Mouse (Mus musculus): ENCODE data around the gene Xrra1. TPM values are rescaled to one million over a fixed set of nuclear protein-coding genes. Genes with fewer than 3 reads are reported as not detected.
"Not testable (repeated sequence)": the region's sequence is repeated elsewhere in the genome, so short reads cannot be mapped to it uniquely, and the experiment has no call there.

Xrra1 gene
- total RNA-seq, 2 experiments from 2014 or later, result 0.87 to 1.2 TPM

GRCm38 (mm10) chr7:99893967-99894366 is 35.1 kb downstream of the Xrra1 start:
- no peak for DNase-seq (ENCODE audit: low spot score in 2 of 2)

- no peak for DNase-seq (ENCODE audit: low spot score in 2 of 2)
Measured at GRCm38 (mm10) chr7:99894478-99894877, 35.6 kb downstream of the Xrra1 start.

- no peak for DNase-seq (ENCODE audit: low spot score in 2 of 2)
Measured at GRCm38 (mm10) chr7:99896905-99897304, 38.0 kb downstream of the Xrra1 start.

DNA sequence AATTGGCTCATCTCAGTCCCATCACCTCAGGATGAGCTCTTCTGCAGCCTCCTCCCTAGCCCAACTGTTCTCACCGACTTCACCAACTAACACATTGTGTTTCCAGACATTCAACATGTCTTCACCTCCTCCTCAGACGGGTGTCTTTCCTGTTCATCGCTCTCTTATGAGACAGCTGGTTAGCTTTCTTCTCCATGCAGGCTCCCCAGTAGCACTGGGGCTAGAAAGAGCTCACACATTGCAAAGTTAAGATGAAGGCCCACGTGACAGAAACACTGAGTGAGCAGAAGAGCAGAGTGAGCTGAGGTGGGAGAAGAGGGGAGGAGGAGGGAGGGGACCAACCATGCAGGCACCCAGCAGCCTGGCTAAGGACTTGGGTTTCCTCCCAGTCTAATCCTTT is 43.3 kb downstream of the Xrra1 start:
- peak; percentile 29 to 45 for DNase-seq (ENCODE audit: low spot score in 2 of 2)

GRCm38 (mm10) chr7:99902918-99903665 is 44.2 kb downstream of the Xrra1 start:
- no peak for DNase-seq (ENCODE audit: low spot score in 2 of 2)

GRCm38 (mm10) chr7:99904421-99905005 is 45.6 kb downstream of the Xrra1 start:
- no peak for DNase-seq (ENCODE audit: low spot score in 2 of 2)

DNA sequence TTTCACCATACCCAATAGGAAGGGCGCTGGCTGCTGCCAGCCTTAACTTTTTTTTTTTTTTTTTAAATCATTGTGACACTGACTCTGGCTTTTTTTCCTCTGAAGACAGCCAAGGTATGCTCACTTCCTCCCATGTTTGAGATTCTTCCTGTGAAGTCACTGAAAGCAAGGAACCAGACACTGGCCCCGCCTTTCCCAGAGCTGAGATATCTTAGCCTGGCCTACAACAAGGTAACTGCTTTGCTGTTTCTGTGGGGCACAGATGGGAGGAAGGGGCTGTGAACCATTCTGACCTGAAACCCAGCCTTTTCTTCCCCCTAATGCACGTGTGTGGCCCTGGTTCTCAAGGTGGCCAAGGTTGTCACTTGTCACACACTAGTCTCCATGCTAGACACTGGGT is 47.4 kb downstream of the Xrra1 start:
- no peak for DNase-seq (ENCODE audit: low spot score in 2 of 2)

DNA sequence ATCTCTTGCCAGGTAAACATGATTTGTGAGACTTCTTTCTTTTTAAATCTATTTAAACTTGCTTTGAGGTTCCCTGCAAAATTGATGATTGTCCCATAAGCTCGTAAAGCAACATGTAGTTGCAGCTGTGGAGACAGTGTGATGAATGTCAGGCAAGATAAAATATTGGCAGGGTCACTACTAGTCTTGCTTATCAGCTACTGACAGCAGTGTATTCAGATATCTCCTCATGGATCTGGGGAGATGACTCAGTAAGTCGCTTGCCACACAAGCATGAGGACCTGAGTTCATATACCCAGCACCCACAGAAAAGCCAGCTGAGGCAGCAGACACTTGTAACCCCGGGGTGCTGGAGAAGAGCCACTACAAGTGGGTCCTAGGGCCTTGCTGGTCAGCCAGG is 48.5 kb downstream of the Xrra1 start:
- no peak for DNase-seq (ENCODE audit: low spot score in 2 of 2)

- no peak for DNase-seq (ENCODE audit: low spot score in 2 of 2)
Measured at GRCm38 (mm10) chr7:99911038-99911437, 52.1 kb downstream of the Xrra1 start.

- DNase-seq (ENCODE audit: low spot score in 2 of 2), result no peak
Measured at GRCm38 (mm10) chr7:99914316-99914715, 55.4 kb downstream of the Xrra1 start.

DNA sequence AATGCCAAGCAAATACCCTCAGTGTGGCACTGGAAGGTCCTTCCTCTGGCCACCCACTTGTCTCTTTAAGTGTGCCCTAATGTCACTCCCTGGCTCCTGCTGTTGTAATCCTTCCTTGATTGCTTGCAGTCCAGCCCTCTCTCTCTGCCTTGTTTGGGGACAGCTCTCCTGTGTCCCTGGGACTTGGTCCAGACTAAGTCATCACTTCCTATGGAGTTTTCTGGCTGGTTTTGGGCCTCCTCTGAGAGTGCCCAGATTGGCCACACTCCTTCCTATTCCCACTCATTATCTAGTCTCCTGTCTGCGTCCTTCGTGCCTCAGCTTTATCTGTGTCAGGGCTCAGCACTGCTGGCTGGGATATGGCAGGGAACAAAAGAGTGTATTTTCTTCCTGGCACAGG is 56.6 kb downstream of the Xrra1 start:
- DNase-seq (ENCODE audit: low spot score in 2 of 2), result no peak

DNA sequence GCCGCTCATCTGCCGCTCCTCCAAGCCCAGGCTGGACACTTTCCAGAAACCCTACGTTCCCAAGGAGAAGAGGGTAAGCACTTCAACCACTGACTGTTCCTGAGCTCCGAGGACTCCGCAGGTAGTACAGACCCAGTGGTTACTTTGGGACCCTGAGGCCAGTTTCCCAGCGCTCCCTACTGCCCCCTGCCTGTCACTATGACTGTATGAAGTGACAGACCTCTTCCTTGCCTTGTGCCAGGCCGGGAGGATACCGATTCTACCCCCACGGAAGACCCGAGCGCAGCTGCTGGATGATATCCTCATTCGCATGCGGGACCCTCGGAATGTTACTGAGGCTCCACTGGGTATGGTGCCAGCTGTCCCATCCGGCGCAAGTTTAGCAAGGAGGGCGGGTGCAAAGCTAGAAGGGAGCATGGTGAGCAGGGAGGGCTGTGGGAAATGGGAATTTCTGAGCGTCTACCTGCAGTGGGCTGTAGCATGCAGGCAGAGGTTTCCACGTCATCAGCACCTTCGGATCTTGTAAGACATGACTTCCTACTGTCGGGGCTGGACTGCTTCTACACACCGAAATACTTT is 57.9 kb downstream of the Xrra1 start:
- DNase-seq (ENCODE audit: low spot score in 2 of 2), result peak in 1 of 2 experiments; percentile 58

- peak; percentile 41 to 66 for DNase-seq (ENCODE audit: low spot score in 2 of 2)
Measured at GRCm38 (mm10) chr7:99917320-99917844, 58.5 kb downstream of the Xrra1 start.

DNA sequence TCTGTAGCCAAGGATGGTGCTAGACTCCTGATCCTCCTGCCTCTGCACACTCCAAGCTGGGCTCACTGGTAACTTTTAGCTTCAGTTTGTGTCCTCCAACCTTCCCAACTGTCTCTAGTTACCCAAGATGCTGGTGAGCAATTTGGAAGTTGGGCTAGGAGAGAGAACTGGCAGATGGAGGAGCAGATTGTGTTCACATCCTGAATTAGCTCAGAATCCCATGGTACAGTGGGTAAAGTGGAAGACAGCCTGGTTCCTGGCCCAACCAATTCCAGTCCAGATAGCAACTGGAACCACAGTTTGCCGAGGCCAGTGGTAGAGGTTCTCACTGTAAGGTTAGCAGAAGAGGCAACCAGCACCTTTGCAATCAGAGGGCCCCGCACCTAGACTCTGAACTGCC is 60.2 kb downstream of the Xrra1 start:
- peak; percentile 34 to 55 for DNase-seq (ENCODE audit: low spot score in 2 of 2)

DNA sequence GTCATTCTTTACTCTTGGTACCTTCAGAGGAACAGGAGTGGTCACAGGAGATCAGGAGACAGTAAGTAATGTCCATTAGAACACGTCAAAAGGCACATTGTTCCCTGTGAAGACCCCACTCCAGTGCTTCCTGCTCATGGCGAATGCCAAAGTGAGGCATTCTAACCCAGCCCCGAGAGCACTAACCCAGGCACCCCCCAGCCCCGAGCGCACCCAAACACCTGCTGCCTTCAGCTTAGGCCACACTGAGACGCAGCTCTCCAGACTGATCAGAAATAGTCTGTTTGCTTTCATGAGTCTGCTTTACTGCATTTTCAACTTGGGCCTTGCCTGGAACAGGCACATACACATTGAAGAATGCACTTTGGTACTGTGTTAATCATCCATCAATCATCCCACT is 61.1 kb downstream of the Xrra1 start:
- DNase-seq (ENCODE audit: low spot score in 2 of 2), result no peak

DNA sequence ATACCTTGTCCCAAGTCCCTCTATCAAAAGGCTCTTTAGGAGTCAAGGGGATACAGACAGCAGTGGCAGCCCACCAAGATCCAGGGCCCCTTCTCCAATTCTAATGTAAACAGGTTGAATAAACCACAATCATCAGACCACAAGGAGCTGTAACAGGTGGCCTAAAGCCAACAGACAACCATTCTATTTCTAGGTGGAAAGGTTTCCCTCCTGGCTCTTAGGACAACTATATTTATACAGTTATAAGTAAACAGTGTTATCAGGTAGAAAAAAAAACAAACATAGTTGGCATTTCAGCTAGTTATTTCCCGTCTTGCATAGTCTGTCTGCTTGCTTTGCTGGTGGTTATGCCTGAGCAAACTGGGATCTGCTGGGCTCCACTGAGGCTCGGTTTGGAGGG is 61.5 kb downstream of the Xrra1 start:
- no peak for DNase-seq (ENCODE audit: low spot score in 2 of 2)

DNA sequence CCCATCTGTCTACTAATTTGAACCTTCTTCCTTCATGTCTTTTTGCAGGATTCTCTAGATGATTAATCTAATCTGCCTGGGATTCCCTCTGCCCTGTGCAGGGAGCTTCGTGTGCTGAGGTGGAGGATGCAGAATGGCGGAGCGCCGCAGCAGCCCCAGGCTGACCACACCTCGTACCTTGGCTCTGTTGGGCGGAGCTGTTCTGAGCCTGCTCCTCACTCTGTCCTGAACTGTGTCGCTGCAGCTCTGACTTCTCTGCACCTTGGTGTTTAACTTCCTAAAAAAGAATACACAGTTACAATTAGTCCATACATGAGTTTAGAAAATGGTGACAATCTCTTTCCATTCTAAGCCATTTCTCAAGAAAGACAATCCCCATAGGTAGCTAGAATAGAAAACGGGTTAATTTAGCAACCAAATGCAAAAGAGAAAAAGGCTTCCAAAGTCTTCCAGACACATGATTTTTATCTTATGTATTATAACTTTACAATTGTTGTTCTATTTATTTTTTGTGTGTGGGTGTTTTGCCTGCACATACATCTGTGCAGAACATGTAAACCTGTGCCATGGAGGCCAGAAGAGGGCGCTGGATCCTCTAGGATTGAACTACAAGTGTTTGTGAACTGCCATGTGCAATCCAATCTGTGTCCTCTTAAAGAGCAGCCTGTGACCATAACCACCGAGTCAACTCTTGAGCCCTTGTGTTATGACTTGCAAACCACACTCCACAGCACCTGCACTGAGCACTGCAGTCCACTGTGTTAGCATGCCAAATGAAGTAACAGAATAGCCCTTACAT is 68.2 kb downstream of the Xrra1 start:
- peak; percentile 81 to 89 for DNase-seq (ENCODE audit: low spot score in 2 of 2)

GRCm38 (mm10) chr7:99935758-99936157 is 76.8 kb downstream of the Xrra1 start:
- DNase-seq (ENCODE audit: low spot score in 2 of 2), result no peak

- no peak for DNase-seq (ENCODE audit: low spot score in 2 of 2)
Measured at GRCm38 (mm10) chr7:99940669-99941068, 81.8 kb downstream of the Xrra1 start.

DNA sequence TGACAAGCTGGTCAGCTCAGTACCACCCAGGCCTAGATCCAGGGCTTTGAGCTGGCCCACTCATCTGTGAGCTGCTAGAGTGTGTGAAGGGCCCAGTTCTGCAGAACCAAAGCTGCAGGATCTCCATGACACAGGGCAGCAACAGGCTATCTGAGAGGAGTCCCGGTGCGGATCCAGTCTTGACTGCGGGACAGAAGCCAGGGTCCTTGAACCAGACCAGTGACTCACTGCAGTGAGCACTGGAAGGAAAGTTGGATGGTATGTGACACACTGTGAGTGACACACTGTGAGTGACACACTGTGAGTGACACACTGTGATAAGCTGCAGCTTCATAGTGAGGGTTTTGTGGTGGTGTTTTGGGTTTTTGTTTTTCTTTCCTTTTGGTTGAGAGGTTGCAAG is 85.6 kb downstream of the Xrra1 start:
- DNase-seq (ENCODE audit: low spot score in 2 of 2), result no peak

- not testable (repeated sequence) for DNase-seq (ENCODE audit: low spot score in 2 of 2)
Measured at GRCm38 (mm10) chr7:99945012-99945411, 86.1 kb downstream of the Xrra1 start.

DNA sequence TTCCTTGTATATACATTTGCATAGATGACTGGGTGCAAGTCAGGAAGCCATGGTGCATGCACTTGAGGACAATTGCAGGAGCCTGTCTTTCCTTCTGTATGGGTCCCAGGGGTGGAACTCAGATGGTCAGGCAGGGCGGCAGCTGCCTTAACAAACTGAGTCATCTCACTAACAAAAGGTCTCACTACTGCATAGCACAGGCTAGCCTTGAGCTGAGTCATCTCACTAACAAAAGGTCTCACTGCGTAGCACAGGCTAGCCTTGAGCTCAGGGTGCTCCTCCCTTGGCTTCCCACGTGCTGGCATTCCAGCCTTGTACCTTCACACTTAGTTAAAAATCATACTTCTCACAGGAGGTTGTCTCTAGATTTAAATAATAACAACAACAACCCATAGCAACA is 87.0 kb downstream of the Xrra1 start:
- DNase-seq (ENCODE audit: low spot score in 2 of 2), result no peak
